Mouse (Mus musculus) heart, embryonic 13.5 days (tissue): ENCODE results near the gene Slamf8. TPM values are rescaled to one million over a fixed set of nuclear protein-coding genes. Genes with fewer than 3 reads are reported as not detected.

Experiments used
- ATAC-seq: fragments of 200-750 bp; cut with Nextera tagmentation; 2 replicates; pipeline ENCODE4 v1.8.0; 2017; ENCODE audit warnings: moderate TSS enrichment; ENCODE audit not compliant: insufficient number of reproducible peaks, low FRiP score, low TSS enrichment; ENCODE audit errors: extremely low read depth
- H3K27ac ChIP-seq: fragments of 300-500 bp; sonication (generic); replicated peaks from 2 replicates; pipeline ENCODE4 v1.5.1; 2015; ENCODE audit warnings: moderate library complexity, mild to moderate bottlenecking, inconsistent platforms
- H3K27me3 ChIP-seq: fragments of 300-500 bp; sonication (generic); replicated peaks from 2 replicates; pipeline ENCODE4 v1.6.1; 2015; ENCODE audit warnings: mild to moderate bottlenecking, inconsistent platforms
- H3K36me3 ChIP-seq: fragments of 300-500 bp; sonication (generic); 2 replicates; pipeline ENCODE4 v1.6.1; 2015; ENCODE audit warnings: mild to moderate bottlenecking, inconsistent platforms
- H3K4me1 ChIP-seq: fragments of 300-500 bp; sonication (generic); 2 replicates; pipeline ENCODE4 v1.6.1; 2015; ENCODE audit warnings: inconsistent platforms
- H3K4me2 ChIP-seq: fragments of 300-500 bp; sonication (generic); 2 replicates; pipeline ENCODE4 v1.6.1; 2015; ENCODE audit warnings: inconsistent platforms, mild to moderate bottlenecking, moderate library complexity
- H3K4me3 ChIP-seq: fragments of 300-500 bp; sonication (generic); 2 replicates; pipeline ENCODE4 v1.5.1; 2015; ENCODE audit warnings: moderate library complexity, mild to moderate bottlenecking, inconsistent platforms
- H3K9ac ChIP-seq: fragments of 300-500 bp; sonication (generic); 2 replicates; pipeline ENCODE4 v1.6.1; 2015; ENCODE audit warnings: inconsistent platforms, mild to moderate bottlenecking, moderate library complexity
- H3K9me3 ChIP-seq: fragments of 300-500 bp; sonication (generic); 2 replicates; pipeline ENCODE4 v1.6.1; 2016; ENCODE audit warnings: inconsistent platforms
- WGBS: fragments of 180-500 bp; shearing (Covaris S2); methylation state at CpG from one replicate; pipeline ENCODE4 v1.1.7; 2015; ENCODE audit warnings: mixed read lengths; 5-methylcytosine and 5-hydroxymethylcytosine counted together
- polyA plus RNA-seq: library from polyadenylated mRNA; unstranded; fragments of >200 nt; fragmentation: Nextera tagmentation; extraction: Ambion mirVana; gene quantifications from 2 replicates; pipeline ENCODE4 v1.2.1, GENCODE M21; 2015

The Slamf8 gene
- not detected in 2 replicates for polyA plus RNA-seq

- Histone ChIP-seq H3K4me2 (no peak within 1 kb of the TSS), H3K4me1 (peaks cover 12% of the 10 kb centered on the region), H3K9ac (no peak within 1 kb of the TSS), H3K9me3 (no peaks in the 10 kb centered on the region), H3K4me3 (no peak within 1 kb of the TSS), H3K36me3 (no peaks in the 10 kb centered on the region), H3K27ac (no peak within 1 kb of the TSS), H3K27me3 (peaks cover 18% of the 10 kb centered on the region)
- 72% methylated on average over 7 of the region's 7 CpGs for WGBS
- no peak for ATAC-seq
These were observed at the start of gene Slamf8 for GRCm38 (mm10) chr1:172590385-172590784. Slamf8 (minus strand) TSS chr1:172590568.

GRCm38 (mm10) chr1:172638781-172639180, 48.4 kb upstream of the Slamf8 start:
- H3K4me2 ChIP-seq = no peak overlapping the region
- peaks cover 29% of the 10 kb centered on the region for H3K4me1 ChIP-seq
- H3K27me3 ChIP-seq = no peaks in the 10 kb centered on the region
- no peak for ATAC-seq
- no peaks in the 10 kb centered on the region for H3K9me3 ChIP-seq
- WGBS = 9% methylated on average over 2 of the region's 2 CpGs
- H3K9ac ChIP-seq = no peak overlapping the region
- no peaks in the 10 kb centered on the region for H3K36me3 ChIP-seq
- 0 out of 2 replicates have a peak overlapping the region, but pooled peaks have one; percentile 59 for H3K27ac ChIP-seq
- H3K4me3 ChIP-seq = no peak overlapping the region

- H3K4me1 ChIP-seq = peaks cover 28% of the 10 kb centered on the region
- no peak overlapping the region for H3K4me2 ChIP-seq
- H3K9me3 ChIP-seq = no peaks in the 10 kb centered on the region
- no peak overlapping the region for H3K4me3 ChIP-seq
- no peak overlapping the region for H3K9ac ChIP-seq
- no peak overlapping the region; the same call in 1 of the 2 replicates for H3K27ac ChIP-seq
- WGBS = 58% methylated on average over 4 of the region's 4 CpGs
- H3K27me3 ChIP-seq = no peaks in the 10 kb centered on the region
- no peaks in the 10 kb centered on the region for H3K36me3 ChIP-seq
- ATAC-seq = no peak
These were observed 47.4 kb upstream of the Slamf8 start for GRCm38 (mm10) chr1:172637801-172638200.

- no peaks in the 10 kb centered on the region for H3K9me3 ChIP-seq
- H3K36me3 ChIP-seq = no peaks in the 10 kb centered on the region
- WGBS = 84% methylated on average over 5 of the region's 5 CpGs
- ATAC-seq = no peak
- H3K4me2 ChIP-seq = no peak overlapping the region
- peaks cover 35% of the 10 kb centered on the region for H3K4me1 ChIP-seq
- no peak overlapping the region for H3K27ac ChIP-seq
- no peak overlapping the region for H3K4me3 ChIP-seq
- H3K9ac ChIP-seq = no peak overlapping the region
- no peaks in the 10 kb centered on the region for H3K27me3 ChIP-seq
These were observed 45.9 kb upstream of the Slamf8 start for GRCm38 (mm10) chr1:172636266-172636665.

GRCm38 (mm10) chr1:172635258-172635657, 44.9 kb upstream of the Slamf8 start:
- no peaks in the 10 kb centered on the region for H3K9me3 ChIP-seq
- no peaks in the 10 kb centered on the region for H3K27me3 ChIP-seq
- 37% methylated on average over 4 of the region's 4 CpGs for WGBS
- H3K9ac ChIP-seq = no peak overlapping the region
- peak overlapping the region; percentile 27; the same call in 1 of the 2 replicates for H3K4me2 ChIP-seq
- peaks cover 35% of the 10 kb centered on the region for H3K4me1 ChIP-seq
- no peak for ATAC-seq
- no peak overlapping the region for H3K4me3 ChIP-seq
- 0 out of 2 replicates have a peak overlapping the region, but pooled peaks have one; percentile 6 for H3K27ac ChIP-seq
- H3K36me3 ChIP-seq = no peaks in the 10 kb centered on the region

GRCm38 (mm10) chr1:172634136-172634535, 43.8 kb upstream of the Slamf8 start:
- Histone ChIP-seq H3K9ac (no peak overlapping the region), H3K4me2 (no peak overlapping the region), H3K27ac (no peak overlapping the region), H3K9me3 (no peaks in the 10 kb centered on the region), H3K4me1 (peaks cover 33% of the 10 kb centered on the region), H3K4me3 (no peak overlapping the region), H3K36me3 (no peaks in the 10 kb centered on the region), H3K27me3 (no peaks in the 10 kb centered on the region)
- ATAC-seq = no peak
- 80% methylated on average over 2 of the region's 2 CpGs for WGBS

- H3K27me3 ChIP-seq = no peaks in the 10 kb centered on the region
- peaks cover 26% of the 10 kb centered on the region for H3K4me1 ChIP-seq
- peak; percentile 96 for ATAC-seq
- H3K36me3 ChIP-seq = no peaks in the 10 kb centered on the region
- H3K4me3 ChIP-seq = peak within 1 kb of the TSS; percentile 81
- H3K9ac ChIP-seq = peak within 1 kb of the TSS; percentile 91
- H3K9me3 ChIP-seq = no peaks in the 10 kb centered on the region
- peak within 1 kb of the TSS; percentile 80 for H3K4me2 ChIP-seq
- under 1% methylated on average over 53 of the region's 53 CpGs for WGBS
- H3K27ac ChIP-seq = peak within 1 kb of the TSS; percentile 97
These were observed 42.3 kb upstream of the Slamf8 start, which contains the start of gene Dusp23 for GRCm38 (mm10) chr1:172632451-172633326. Dusp23 (minus strand) TSS chr1:172632962.

- Histone ChIP-seq H3K4me1 (peaks cover 24% of the 10 kb centered on the region), H3K4me3 (no peak overlapping the region), H3K4me2 (peak overlapping the region; percentile 80), H3K9ac (no peak overlapping the region), H3K36me3 (no peaks in the 10 kb centered on the region), H3K27me3 (no peaks in the 10 kb centered on the region), H3K9me3 (0 out of 2 replicates have a peak, but pooled peaks cover 1% of the 10 kb centered on the region), H3K27ac (no peak overlapping the region)
- WGBS = 87% methylated on average over 5 of the region's 5 CpGs
- no peak for ATAC-seq
These were observed 41.4 kb upstream of the Slamf8 start for GRCm38 (mm10) chr1:172631721-172632120.

- 56% methylated on average over 7 of the region's 7 CpGs for WGBS
- H3K9ac ChIP-seq = no peak overlapping the region
- peaks cover 5% of the 10 kb centered on the region; the same call in 1 of the 2 replicates for H3K9me3 ChIP-seq
- no peak overlapping the region for H3K27ac ChIP-seq
- H3K27me3 ChIP-seq = no peaks in the 10 kb centered on the region
- peaks cover 19% of the 10 kb centered on the region for H3K4me1 ChIP-seq
- no peak for ATAC-seq
- H3K36me3 ChIP-seq = no peaks in the 10 kb centered on the region
- H3K4me3 ChIP-seq = no peak overlapping the region
- no peak overlapping the region for H3K4me2 ChIP-seq
These were observed 39.5 kb upstream of the Slamf8 start for GRCm38 (mm10) chr1:172629831-172630230.

- peaks cover 5% of the 10 kb centered on the region; the same call in 1 of the 2 replicates for H3K9me3 ChIP-seq
- no peaks in the 10 kb centered on the region for H3K36me3 ChIP-seq
- H3K4me2 ChIP-seq = no peak overlapping the region
- H3K4me3 ChIP-seq = no peak overlapping the region
- ATAC-seq = no peak
- 0 out of 2 replicates have a peak, but pooled peaks cover 3% of the 10 kb centered on the region for H3K4me1 ChIP-seq
- 76% methylated on average over 3 of the region's 3 CpGs for WGBS
- no peaks in the 10 kb centered on the region for H3K27me3 ChIP-seq
- H3K27ac ChIP-seq = no peak overlapping the region
- H3K9ac ChIP-seq = no peak overlapping the region
These were observed 35.9 kb upstream of the Slamf8 start for GRCm38 (mm10) chr1:172626306-172626705.

GRCm38 (mm10) chr1:172624081-172624480, 33.7 kb upstream of the Slamf8 start:
- no peaks in the 10 kb centered on the region for H3K36me3 ChIP-seq
- H3K27ac ChIP-seq = no peak overlapping the region
- H3K4me2 ChIP-seq = no peak overlapping the region
- no peak overlapping the region for H3K4me3 ChIP-seq
- WGBS = 75% methylated on average over 3 of the region's 3 CpGs
- H3K9ac ChIP-seq = no peak overlapping the region
- H3K27me3 ChIP-seq = no peaks in the 10 kb centered on the region; the same call in 1 of the 2 replicates
- H3K4me1 ChIP-seq = no peaks in the 10 kb centered on the region
- peaks cover 5% of the 10 kb centered on the region; the same call in 1 of the 2 replicates for H3K9me3 ChIP-seq
- no peak for ATAC-seq
